Mouse (Mus musculus) retina, postnatal 7 days (tissue): Measurements from ENCODE around the gene Dapk3.
"Not testable (repeated sequence)": the region's sequence is repeated elsewhere in the genome, so short reads cannot be mapped to it uniquely, and the experiment has no call there.

Experiments used
- DNase-seq: peaks from one replicate; pipeline ENCODE4 v3.0.0-alpha.2; 2012; ENCODE audit warnings: low read depth, low spot score

Gene Dapk3

DNA sequence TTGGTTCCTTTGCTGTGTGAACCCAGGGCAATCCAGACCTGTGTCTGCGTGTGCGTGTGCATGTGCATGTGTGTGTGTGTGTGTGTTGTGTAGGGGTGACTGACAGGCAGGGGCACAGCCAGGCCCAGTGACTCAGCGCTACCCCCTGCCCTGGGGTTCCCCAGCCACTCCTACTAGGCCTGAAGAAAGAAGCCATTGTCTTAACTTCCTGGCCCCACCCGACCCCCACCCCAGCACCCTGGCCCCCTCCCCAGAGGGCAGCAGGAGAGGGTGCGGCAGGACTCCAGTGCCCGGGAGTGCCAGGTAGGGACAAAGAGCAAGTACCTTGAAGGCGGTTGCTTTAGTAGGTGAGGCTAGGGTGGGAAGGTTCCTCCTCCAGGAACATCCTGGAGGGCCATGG lies 37.0 kb upstream of the Dapk3 start:
- DNase-seq = no peak

DNA sequence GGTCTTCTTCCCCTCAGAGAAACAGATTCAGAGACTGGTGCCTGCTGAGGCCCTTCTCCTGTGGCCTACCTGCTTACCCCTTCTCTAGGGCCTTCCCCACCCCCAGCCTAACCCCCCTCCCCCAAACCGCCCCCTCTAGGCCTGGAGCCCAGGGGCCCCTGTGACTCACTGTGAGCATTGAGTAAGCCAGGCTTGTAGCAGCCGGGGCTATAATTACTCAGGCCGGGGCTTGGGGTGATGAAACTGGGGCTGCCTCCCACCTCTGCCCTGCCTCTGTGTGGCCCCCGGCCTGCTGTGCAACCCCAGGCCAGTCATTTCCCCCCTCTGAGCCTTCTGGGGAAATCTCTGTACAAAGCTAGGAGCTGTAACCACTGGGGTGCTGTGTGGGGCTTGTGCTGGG lies 36.5 kb upstream of the Dapk3 start:
- no peak for DNase-seq

DNA sequence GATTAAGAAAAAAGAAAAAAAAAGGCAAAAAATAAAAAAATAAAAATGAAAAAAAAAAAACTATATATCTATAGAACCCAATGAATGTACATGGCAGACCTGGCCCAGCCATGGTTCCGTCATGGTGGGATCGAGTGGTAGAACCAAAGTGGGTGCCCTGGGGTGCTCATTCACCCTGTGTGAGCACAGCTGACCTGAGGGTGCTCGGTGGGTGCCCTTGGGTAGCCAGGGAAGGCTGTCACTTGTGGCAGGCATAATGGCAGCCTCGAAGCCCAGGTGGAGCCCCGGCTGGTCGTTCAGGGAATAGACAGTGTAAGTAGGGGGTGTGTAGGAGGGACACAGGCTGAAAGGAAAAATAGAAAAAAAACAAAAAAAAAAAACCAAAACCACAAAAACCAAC lies 31.5 kb upstream of the Dapk3 start:
- no peak for DNase-seq

DNA sequence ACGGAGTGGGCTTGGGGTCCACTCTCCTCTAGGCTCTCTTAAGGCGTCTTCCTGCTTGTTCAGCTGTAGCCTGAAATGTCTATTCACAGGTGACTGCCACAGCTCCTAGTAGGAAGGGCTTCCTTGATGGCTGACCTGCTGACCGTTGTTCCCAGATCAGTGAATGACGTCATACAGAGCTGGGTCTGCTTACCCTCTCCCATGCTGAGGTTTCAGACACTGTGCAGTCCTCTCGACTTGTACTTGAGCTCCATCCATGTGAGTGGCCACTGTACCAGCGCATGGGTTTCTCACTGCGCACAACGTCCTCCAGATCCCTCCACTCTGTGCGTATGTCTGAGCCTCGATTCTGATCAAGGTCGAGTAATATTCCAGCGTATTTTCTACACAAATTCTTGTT lies 30.2 kb upstream of the Dapk3 start:
- no peak for DNase-seq

DNA sequence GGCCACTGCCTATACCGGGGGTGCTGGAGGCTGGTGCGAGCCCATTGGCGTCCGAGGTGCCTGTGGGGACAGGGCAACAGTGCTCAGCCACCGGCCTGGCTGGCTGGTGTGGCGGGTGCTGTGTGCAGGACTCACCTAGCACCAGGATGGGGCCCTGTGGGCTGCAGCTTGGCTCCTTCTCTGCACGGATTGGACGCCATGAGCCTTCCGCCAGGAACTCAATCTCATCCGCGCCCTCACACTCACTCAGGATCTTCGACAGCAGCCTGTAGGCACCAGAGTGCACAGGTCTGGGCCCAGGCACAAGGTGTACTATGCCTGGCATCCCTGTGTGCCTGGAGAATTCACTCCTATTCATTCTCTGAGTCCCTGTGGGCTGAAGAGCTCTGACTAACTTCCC lies 28.5 kb upstream of the Dapk3 start:
- no peak for DNase-seq

DNA sequence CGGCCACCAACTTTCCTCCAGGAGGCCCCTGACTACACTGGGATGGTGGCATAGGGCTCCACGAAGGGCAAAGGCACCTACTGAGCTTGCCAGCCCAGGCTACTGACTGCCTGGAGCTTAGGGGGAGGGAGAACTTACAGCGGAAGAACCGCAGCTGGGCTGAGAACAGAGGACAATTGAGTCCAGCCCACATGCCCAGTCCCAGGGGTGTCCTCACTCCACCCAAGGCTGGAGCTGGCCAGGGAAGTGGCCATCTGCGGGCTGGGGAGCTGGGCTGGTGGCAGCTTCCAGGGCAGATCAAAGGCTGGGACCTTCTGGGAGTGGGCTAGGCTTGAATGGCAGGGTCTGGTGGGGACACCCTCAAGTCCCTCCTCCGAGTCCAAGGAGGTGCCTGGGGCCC lies 28.1 kb upstream of the Dapk3 start:
- no peak for DNase-seq

DNA sequence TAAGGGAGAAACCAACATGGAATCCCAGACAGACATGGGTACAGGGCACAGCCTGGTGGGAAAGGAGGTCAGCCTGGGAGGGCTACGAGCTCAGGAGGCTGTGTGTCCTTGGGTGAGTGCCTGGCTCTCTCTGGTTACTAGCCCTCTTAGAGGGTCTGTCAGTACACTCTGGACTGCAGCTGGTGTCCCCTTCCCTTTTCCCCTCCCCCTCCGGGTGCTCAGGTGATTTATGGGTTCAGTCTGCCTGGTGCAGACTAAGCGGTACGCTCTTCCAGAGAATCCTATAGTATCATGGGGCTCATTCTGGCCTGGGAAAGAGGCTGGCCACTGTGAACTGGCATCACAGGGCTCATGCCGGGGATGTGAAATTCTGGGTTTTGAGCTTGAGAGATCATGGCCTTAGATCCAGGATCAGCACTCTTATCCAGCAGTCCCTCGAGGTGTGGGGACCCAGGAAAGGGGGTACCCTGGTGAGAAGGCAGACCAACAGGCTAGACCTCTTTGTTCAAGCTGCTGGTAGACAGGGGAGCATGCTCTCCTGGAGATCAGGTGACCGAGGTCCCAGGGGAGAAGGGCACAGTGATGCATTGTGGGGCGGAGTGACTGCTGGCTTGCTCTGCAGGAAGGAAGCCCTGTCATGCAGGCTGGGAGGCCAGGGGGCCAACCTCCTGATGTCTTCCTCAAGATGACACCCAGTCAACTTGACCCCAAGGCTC lies 21.0 kb upstream of the Dapk3 start:
- DNase-seq = no peak

DNA sequence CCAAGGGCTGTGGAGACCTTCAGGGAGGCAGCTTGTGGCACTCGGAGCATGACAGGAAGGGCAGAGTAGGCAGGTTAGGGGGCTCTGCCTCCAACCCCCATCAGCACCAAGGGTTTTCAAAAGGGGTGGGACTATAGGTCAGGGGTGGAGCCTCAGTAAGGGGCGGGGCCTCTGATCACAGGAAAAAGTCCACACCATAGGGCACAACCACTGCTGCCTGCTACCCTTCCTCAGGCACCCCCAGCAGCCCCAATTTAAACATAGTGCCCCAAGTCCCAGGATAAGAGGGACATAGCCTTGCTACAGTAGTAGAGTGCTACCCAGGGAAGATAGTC lies 20.5 kb upstream of the Dapk3 start:
- no peak for DNase-seq

DNA sequence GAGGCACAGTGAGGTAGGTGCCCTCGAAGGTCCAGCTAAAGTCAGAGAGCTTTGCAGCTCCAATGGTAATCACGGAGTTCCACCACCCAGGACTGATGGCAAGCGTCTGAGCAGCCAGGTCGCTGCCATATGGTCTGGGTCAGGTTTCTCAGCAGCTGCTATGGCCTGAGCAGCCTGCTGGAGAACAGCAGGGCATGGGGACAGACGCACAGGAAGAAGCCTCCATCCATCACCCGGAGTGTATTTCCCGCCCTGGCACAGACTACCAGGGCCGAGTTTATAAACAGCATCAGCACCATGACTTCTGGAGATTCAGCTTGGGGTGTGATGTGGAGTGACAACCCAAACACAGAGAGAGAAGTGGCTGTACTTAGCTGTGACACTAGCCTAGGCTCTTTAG lies 17.7 kb upstream of the Dapk3 start:
- no peak for DNase-seq

DNA sequence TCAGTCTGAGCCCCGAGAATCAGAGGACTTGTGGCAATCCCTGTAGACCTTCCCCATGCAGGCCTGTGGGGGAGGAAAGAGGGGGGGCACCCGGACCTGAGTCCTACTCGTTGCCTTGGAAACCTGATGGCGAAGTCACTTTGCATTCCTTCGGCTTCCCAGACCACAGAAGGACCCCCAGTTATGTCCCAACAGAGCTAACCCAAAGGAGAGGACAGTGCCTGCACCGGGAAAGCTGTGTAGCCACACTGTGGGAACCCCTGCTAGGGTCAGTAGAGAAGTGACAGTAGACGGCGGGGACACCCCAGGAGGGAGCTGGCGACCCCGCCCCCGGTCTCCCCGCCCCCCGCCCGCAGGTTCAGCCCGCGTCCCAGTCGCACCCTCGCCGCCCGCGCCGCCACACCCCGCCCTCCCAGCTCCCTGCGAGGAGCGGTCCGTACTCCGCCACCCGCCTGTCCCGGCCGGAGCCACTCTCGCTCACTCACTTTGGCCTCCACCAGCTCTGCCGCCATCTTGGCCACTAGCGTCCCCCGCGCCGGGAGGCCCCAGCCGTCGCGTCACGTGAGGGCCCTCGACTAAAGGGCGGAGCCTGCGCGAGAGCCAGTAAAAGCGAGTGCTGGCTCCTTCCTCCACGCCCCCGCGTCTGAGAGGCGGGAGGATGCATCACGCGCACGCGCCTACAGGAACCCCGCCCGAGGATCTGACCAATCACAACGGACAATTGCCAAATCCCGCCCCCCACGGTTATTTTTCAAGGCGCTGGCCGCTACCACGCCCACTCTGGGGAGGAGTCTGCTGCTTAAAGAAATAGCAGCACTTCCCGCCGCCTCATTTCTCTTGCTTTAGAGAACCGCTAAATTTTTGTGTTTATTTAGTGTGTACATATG lies 15.4 kb upstream of the Dapk3 start, which contains the start of gene Pias4:
TSS of gene Pias4 (minus strand) at position 724 of the 887 bp plus-strand sequence.
- DNase-seq = peak; percentile 99

DNA sequence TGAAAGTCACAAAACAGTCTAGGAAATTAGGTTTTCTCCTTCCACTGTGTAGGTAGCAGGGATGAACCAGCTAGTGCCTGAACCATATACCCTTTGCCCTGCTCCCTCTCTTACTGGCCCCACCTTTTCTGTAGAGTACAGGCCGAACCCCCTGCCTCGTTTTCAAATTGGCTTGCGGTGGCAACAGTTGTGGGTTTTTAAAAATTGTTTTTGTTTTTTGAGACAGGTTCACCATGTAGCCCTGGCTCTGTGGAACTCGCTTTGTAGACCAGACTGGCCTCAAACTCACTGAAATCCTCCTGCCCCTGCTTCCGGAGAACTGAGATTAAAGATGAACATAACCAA lies 14.7 kb upstream of the Dapk3 start:
- DNase-seq = no peak

DNA sequence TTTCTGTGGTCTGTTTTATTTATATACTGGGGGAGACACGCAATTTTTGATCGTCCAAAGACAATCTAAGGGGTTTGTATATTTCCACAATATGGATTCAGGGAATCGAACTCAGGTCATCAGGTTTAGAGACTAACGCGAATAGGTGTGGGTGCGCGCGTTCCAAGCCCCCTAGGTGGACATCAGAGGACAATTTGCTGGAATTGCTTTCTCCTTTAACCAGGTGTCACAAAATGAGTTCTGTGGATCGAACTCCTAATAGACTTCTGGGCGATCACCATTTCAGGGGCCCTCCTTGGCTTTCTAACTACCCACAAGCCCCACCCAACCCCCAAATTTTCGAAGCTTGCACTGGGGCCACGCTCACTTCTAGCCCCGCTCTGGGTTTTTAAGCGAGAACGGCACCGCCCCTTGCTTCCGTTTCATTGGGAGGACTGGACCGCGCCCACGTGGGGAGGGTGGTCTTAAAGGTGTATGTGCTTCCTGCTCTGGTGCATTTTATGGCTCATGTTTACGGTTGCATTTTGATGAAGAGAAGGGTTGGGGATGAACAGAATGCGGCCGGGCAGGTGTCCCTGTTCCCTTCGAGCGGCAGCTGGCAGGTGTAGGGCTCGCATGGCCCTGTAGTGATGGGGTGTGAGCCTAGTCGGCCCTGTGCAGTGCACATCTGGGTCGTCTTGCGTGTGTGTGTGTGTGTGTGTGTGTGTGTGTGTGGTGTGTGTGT lies 14.1 kb upstream of the Dapk3 start:
- no peak for DNase-seq

DNA sequence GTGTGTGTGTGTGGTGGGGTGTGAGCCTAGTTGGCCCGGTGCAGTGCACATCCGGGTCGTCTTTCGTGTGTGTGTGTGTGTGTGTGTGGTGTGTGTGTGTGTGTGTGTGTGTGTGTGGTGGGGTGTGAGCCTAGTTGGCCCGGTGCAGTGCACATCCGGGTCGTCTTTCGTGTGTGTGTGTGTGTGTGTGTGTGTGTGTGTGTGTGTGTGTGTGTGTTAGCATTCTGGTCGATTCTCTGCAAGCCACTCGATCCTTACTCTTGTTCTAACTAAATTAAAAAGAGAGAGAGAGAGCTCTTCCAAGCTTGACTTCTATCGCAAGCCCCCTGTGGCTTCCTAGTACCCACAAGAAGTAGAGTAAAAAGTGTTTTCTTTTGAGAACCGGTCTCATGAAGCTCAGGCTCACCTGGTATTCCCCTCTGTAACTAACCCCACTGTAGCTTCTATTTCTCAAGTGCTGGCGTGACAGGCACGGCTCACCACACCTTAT lies 13.3 kb upstream of the Dapk3 start:
- not testable (repeated sequence) for DNase-seq

DNA sequence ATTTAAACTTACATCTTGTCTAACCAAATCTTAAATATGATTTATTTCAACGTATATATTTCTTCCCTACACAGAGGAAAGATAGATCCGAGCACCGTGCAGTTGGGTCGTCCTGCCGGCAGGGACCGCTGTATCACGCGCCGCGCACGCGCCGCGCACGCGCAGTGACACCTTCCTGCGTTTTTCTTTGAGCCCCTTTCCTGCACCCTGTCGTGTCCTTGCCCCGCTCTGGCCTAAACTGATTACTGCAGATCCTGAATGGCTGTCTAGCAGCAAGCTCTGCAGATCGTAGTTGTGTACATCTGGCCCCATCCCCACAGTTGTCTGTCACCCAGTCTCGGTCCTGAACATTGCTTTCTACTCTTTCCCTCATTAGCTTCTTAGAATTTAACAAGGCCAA lies 9.7 kb upstream of the Dapk3 start:
- DNase-seq = peak; percentile 79

DNA sequence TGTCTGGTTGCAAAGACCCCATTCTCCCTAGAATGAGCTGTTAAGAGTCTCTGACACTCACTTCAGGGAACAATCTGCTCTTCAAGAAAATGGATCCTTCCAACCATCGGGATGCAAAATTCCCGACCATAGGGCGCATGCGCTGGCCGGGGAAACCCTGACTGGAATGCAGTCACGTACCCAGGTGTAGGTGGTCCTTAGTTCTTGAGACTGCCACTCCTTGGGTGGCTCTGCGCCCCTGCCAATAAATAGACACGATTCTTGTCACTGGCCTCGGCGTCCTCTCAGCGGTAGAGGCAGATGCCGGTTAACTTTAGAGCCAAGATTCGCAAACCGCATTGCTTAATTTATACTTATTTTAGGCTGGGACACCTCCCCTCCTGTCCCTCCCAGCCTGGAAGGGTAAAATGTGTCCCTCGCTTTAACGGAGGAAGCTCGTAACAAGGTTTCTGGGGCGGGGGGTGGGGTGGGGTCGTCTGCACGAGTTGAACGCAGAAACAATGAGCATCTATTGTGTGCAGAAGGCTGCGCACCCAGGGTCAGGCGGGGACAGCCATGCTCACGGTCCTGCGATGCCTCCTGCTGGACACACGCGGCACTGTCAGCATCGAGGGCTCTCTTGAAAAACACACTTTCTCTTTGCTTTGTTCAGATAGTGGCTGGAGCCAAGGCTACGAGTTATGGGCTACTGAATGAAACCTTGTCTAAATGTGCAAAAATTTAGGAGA lies 8.0 kb upstream of the Dapk3 start:
- peak; percentile 71 for DNase-seq

DNA sequence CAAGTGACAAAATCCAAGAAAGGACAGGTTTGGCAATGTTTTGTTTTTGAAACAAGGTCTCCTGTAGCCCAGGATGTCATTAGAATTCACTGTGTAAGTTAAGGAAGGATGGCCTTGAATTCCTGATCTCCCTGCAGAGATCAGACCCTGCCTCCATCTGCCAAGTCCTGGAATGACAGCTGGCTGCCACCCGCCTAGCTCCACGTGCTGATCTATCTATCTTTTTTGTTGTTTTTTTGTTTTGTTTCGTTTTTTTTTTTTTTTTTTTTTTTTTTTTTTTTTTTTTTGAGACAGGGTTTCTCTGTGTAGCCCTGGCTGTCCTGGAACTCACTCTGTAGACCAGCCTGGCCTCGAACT lies 7.5 kb upstream of the Dapk3 start:
- DNase-seq = not testable (repeated sequence)

DNA sequence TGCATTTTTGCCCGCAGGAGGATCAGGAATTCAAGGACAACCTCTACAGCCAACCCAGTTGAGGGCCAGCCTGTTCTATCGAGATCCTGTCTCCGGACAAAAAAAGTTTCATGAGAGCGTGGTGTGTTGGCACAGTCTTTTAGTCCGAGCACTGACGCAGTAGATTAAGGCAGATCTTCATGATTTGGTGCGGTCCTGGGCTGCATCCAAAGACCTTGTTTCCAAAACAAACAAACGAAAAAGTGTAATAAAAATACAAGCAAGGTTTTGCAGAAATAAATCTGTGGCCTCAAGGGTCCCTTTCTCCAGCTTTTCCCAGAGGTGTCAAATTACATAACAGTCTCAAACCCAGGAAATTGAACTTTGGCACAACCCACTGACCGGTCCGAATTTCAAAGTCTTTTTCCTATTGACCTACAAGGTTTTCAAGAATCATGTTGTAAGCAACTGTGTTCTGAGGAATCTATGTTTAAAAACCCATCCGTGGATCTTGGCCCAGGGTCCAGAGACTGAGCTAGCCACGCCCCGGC lies 6.8 kb upstream of the Dapk3 start:
- DNase-seq = no peak

DNA sequence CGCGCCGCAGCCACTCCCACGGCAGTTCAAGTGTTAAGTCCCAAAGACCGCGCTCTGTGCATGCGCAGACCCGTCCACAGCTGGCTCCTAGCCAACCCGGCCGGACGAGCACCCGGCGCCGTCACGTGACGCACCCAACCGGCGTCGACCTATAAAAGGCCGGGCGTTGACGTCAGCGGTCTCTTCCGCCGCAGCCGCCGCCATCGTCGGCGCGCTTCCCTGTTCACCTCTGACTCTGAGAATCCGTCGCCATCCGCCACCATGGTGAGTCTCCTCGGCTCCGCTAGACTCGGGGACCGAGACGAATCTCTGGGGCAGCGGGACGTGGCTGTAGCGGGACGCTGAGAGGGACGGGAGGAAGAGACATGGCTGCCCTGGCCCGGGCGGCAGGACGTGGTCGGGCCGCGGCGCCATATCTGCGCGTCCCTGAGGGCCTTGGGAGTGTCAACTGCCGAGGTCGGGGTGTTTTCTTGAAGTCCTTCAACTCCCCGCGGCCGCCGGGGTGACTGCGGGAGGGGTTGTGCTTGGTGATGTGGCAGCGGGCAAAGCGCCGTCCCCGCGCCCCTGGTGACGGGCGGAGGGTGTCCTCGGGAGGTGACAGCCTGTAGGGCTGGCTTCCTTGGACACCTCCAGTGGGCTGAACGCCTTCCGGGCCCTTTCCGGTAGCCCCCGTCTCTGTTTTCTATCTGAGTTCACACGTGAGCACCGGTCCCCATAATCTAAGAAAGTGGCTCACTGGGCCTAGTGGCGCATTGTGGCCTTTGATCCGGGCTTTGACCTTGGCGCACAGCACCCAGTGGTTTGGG lies 6.1 kb upstream of the Dapk3 start, which contains the start of gene Eef2:
TSS of gene Eef2 (plus strand) at position 166 of the 806 bp plus-strand sequence.
- DNase-seq = peak; percentile 97

DNA sequence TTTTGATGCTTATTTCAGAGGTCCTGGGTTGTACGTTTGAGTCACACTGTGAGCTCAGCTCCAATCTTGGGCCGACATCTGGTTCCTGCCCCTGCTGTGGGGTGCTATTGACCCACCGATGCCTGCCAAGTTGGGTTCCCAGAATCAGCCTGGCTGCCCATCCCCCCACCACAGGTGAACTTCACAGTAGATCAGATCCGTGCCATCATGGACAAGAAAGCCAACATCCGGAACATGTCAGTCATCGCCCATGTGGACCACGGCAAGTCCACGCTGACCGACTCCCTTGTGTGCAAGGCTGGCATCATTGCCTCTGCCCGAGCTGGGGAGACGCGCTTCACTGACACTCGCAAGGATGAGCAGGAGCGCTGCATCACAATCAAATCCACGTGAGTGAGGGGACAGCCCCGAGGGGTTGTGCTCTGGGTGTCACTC lies 5.3 kb upstream of the Dapk3 start:
- DNase-seq = no peak

DNA sequence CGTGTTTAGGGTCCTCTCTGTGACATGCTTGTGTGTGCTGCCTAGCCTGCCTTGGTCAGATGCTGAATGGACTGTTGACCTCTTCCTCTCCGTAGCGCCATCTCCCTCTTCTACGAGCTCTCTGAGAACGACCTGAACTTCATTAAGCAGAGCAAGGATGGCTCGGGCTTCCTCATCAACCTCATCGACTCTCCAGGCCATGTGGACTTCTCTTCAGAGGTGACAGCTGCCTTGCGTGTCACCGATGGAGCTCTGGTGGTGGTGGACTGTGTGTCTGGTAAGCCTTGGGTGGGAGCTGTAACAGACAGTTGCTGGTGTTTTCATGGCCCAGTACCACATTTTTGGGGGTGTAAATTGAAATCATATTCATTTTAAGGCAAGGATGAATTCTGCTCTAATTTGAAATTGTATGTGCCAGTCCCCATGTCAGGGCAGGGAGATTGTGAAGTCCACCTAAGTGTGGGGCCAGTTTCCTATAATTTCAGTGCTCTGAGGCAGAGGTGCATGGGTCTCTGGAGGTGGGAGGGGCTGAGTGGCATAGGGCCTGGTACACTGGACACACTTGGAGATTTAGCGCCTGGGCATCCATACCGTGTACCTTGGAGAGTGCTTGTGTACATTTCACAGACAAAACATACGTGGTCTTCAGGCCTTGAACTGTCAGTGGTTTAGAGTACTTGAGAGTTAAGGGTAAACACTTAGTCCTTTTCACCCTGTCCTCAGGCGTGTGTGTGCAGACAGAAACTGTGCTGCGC lies 4.7 kb upstream of the Dapk3 start:
- DNase-seq = no peak
